Comparison of ENCODE assay signal across 19 mouse cellular contexts in the genomic region with DNA sequence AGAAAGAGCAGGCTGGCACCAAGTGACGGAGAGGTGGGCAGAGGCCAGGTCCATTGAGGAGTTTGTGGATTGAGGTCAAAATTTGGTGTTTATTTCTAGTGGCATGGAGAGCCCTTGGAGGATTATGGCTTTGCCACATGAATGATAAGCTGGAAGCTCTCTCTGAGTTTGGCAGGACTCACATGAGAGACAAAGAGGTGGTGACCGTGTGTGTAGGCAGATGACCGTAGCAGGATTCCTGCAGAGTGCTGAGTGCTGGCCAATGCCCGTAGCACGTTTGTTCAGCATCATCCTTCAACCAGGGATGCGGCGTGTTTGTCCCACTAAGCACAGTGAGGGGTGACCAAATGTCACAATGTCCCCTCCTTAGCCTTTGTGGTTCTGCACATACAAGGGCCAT. TPM values are rescaled to one million over a fixed set of nuclear protein-coding genes. Genes with fewer than 3 reads are reported as not detected.
"Had no signal": no experiment of that assay in that cellular context is flagged by ENCODE, and none has a peak within 500 bp of the region (broad histone marks: within the 10 kb centered on the region; RNA-seq: fewer than 3 reads in every experiment).

No protein-coding gene starts in this region.

- DNase-seq: gastrocnemius, adult 2 months; gastrocnemius, postnatal 10 days; gastrocnemius, postnatal 25 days; heart, adult 18-20 months; heart, postnatal 10 days; heart, postnatal 4 days; kidney, adult 18-20 months; kidney, adult 8-10 months; kidney, postnatal 10 days; kidney, postnatal 25 days; kidney, postnatal 4 days; liver; liver, embryonic 13.5 days had no signal

RNA-seq across cellular contexts. Expression of gene Lhx5, which starts 58.1 kb away (rescaled TPM):
- total RNA-seq: gastrocnemius, adult 2 months; gastrocnemius, postnatal 10 days; gastrocnemius, postnatal 25 days; gastrocnemius, postnatal 4 days; granulocyte monocyte progenitor cell, adult 5-6 weeks; heart, adult 18-20 months; heart, adult 8-10 months; heart, postnatal 10 days; heart, postnatal 25 days; heart, postnatal 4 days; layer of hippocampus, postnatal 25 days; left cerebral cortex, adult 2 months had no signal
